Comparison of ENCODE assay signal across 8 mouse cellular contexts in the genomic region with DNA sequence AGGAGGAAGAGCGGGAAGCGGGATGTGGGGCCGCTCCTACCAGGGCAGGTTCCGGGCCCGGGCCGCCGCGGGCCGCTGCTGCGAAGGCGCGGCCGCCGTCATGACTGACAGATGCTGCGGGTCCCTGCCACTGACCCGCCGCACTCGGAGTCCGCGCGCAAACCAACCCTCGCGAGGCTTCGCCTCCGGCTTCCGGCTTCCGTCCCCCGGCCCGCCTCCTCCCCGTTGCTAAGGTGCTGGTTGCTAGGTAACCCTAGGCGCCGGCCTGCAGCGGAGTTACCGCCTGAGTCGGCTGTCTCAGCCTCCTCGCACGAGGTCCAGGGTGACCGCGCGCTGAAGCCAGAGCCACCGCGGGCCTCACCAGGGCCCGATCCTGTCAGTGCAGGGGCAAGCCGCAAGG. TPM values are rescaled to one million over a fixed set of nuclear protein-coding genes. Genes with fewer than 3 reads are reported as not detected.
A peak's percentile ranks its signal among the peaks of the same experiment; 100 is the strongest.
DNase-seq lines count a peak whose midpoint lies in the region; ATAC-seq and TF ChIP-seq lines count a peak whose summit lies in the region.

A gene (minus strand): TSS at position 171 of the 400 bp plus-strand sequence.

- peak; percentile 43; the same call in 1 of the 2 replicates for TF ChIP-seq POLR2A in lung, adult 2 months (IDR thresholded peaks at IDR 0.05; ENCODE audit: borderline replicate concordance, extremely low read depth, low read depth, low read length)

- H3K9me3 ChIP-seq in forebrain, embryonic 15.5 days, result no peaks in the 10 kb centered on the region

- peak within 1 kb of the TSS; percentile 90 for H3K9ac ChIP-seq in forebrain, embryonic 15.5 days (replicated peaks)

- peaks cover 13% of the 10 kb centered on the region for H3K4me1 ChIP-seq in forebrain, embryonic 15.5 days
- H3K4me1 ChIP-seq in lung, adult 2 months (ENCODE audit: control insufficient read depth, insufficient read depth, low read length), result peaks cover 6% of the 10 kb centered on the region

- peaks cover 14% of the 10 kb centered on the region for H3K36me3 ChIP-seq in forebrain, embryonic 15.5 days

- peak within 1 kb of the TSS; percentile 75 for H3K4me2 ChIP-seq in forebrain, embryonic 15.5 days (replicated peaks)

- H3K4me3 ChIP-seq in forebrain, embryonic 15.5 days, result peak within 1 kb of the TSS; percentile 97
- peak within 1 kb of the TSS; percentile 67 for H3K4me3 ChIP-seq in lung, adult 2 months (replicated peaks; ENCODE audit: extremely low read depth, low read depth, low read length)

- intact Hi-C loops in heart, postnatal 25 days (cut with DNase I), result loop anchor here (5.0 kb wide), 1 partner anchor 72 kb away; a partner anchor contains a TSS

- peak; percentile 96 for DNase-seq in ES-CJ7 (ENCODE audit: low read depth, low spot score)
- DNase-seq in cerebellum, adult 11 months, result peak; percentile 88
- DNase-seq in heart, postnatal 25 days (ENCODE audit: low spot score), result peak; percentile 90
- DNase-seq in layer of hippocampus, adult 18-20 months (ENCODE audit: low spot score in 2 of 2), result peak; percentile 90 to 94
- peak; percentile 94 for DNase-seq in lung, adult 2 months
- peak; percentile 91 for DNase-seq in thymus, adult 18-20 months

- TF ChIP-seq CTCF in lung, adult 2 months (IDR thresholded peaks at IDR 0.05; ENCODE audit: insufficient read depth, low read length), result no peak

- under 1% methylated on average over 44 of the region's 44 CpGs for WGBS in forebrain, embryonic 15.5 days
- under 1% methylated on average over 44 of the region's 44 CpGs for WGBS in lung, adult 2 months

- H3K27me3 ChIP-seq in forebrain, embryonic 15.5 days, result no peaks in the 10 kb centered on the region

- ATAC-seq in forebrain, embryonic 15.5 days (replicated peaks), result peak; percentile 97
- peak; percentile 92 for ATAC-seq in neutrophil, adult 5-6 weeks (ENCODE audit: extremely low read depth, insufficient number of reproducible peaks, low FRiP score, poor library complexity, severe bottlenecking)

- peak within 1 kb of the TSS; percentile 69 for H3K27ac ChIP-seq in forebrain, embryonic 15.5 days (replicated peaks)

RNA-seq across cellular contexts. Expression of the gene that starts here (rescaled TPM):
- polyA plus RNA-seq in forebrain, embryonic 15.5 days (2015; fragmentation: Nextera tagmentation; extraction: Ambion mirVana), result 54.5 and 59.3 TPM in 2 replicates
- 1 to 10 TPM; 2.9 to 6.0 TPM for total RNA-seq in heart, postnatal 25 days (2021)
- total RNA-seq in layer of hippocampus, adult 18-20 months (2021), result 10 to 100 TPM; 16.8 to 18.8 TPM
- polyA plus RNA-seq in lung, adult 2 months (2012; rRNA removed), result 8.6 and 9.1 TPM in 2 replicates
- 10.7 and 15.2 TPM in 2 replicates for total RNA-seq in neutrophil, adult 5-6 weeks (2017)

Comparison
In these comparisons a context has a peak if more than half of its experiments do, and no peak if none do; other contexts are left out.
1. Peak in every context shown above with its lines: DNase-seq, ATAC-seq, H3K4me3 ChIP-seq and H3K27ac ChIP-seq.